Mouse (Mus musculus) limb, embryonic 14.5 days (tissue): ENCODE data around the gene 1810043G02Rik. TPM values are rescaled to one million over a fixed set of nuclear protein-coding genes. Genes with fewer than 3 reads are reported as not detected.

Source experiments
- ATAC-seq: fragments of 200-750 bp; cut with Nextera tagmentation; 2 replicates; pipeline ENCODE4 v1.8.0; 2017; ENCODE audit warnings: low read depth, moderate number of reproducible peaks, moderate TSS enrichment; ENCODE audit not compliant: low FRiP score
- DNase-seq: peaks from one replicate; pipeline ENCODE4 v3.0.0-alpha.2; 2015; ENCODE audit warnings: low spot score
- H3K27ac ChIP-seq: fragments of 300-500 bp; sonication (generic); replicated peaks from 2 replicates; pipeline ENCODE4 v1.5.1; 2014; ENCODE audit warnings: low read depth, mild to moderate bottlenecking, low read length, moderate library complexity, mixed read lengths
- H3K27me3 ChIP-seq: fragments of 300-500 bp; sonication (generic); 2 replicates; pipeline ENCODE4 v1.6.1; 2014; ENCODE audit warnings: low read length, mixed read lengths; ENCODE audit not compliant: control insufficient read depth, insufficient read depth
- H3K36me3 ChIP-seq: fragments of 300-500 bp; sonication (generic); 2 replicates; pipeline ENCODE4 v1.6.1; 2014; ENCODE audit warnings: mild to moderate bottlenecking, low read length, moderate library complexity, mixed read lengths; ENCODE audit not compliant: control insufficient read depth, insufficient read depth
- H3K4me1 ChIP-seq: fragments of 300-500 bp; sonication (generic); 2 replicates; pipeline ENCODE4 v1.6.1; 2014; ENCODE audit warnings: antibody characterized with exemption, low read length, mixed read lengths; ENCODE audit not compliant: control insufficient read depth, insufficient read depth
- H3K4me2 ChIP-seq: fragments of 300-500 bp; sonication (generic); replicated peaks from 2 replicates; pipeline ENCODE4 v1.6.1; 2014; ENCODE audit warnings: low read depth, mild to moderate bottlenecking, low read length, moderate library complexity; ENCODE audit not compliant: severe bottlenecking
- H3K4me3 ChIP-seq: fragments of 300-500 bp; sonication (generic); replicated peaks from 2 replicates; pipeline ENCODE4 v1.5.1; 2014; ENCODE audit warnings: low read length
- H3K9ac ChIP-seq: fragments of 300-500 bp; sonication (generic); 2 replicates; pipeline ENCODE4 v1.6.1; 2014; ENCODE audit warnings: mild to moderate bottlenecking, low read depth, low read length, moderate library complexity; ENCODE audit not compliant: severe bottlenecking
- H3K9me3 ChIP-seq: fragments of 300-500 bp; sonication (generic); 2 replicates; pipeline ENCODE4 v1.6.1; 2016; ENCODE audit warnings: low read length; ENCODE audit not compliant: control insufficient read depth
- POLR2A ChIP-seq: fragments of 200-500 bp; IDR thresholded peaks from 2 replicates; pipeline ENCODE4 v1.8.0; 2012; ENCODE audit warnings: inconsistent platforms, mild to moderate bottlenecking, moderate library complexity, borderline replicate concordance; ENCODE audit not compliant: insufficient read depth, insufficient read length; ENCODE audit errors: extremely low read depth
- WGBS: fragments of 180-500 bp; shearing (Covaris S2); extraction: QIAGEN DNeasy Blood & Tissue Kit; methylation state at CpG from one replicate; pipeline ENCODE4 v1.1.7; 2014; 5-methylcytosine and 5-hydroxymethylcytosine counted together
- polyA plus RNA-seq, 2 experiments: library from polyadenylated mRNA; depleted of rRNA in 1 of 2; stranded (reverse) in 1 of 2; unstranded in 1 of 2; fragments of >200 nt; fragmentation: Nextera tagmentation in 1 of 2; extraction: Ambion mirVana in 1 of 2; gene quantifications; 2 replicates each; pipeline versions ENCODE4 v1.2.1 to v1.2.3; 2012 to 2014

The 1810043G02Rik gene
- polyA plus RNA-seq, 2 experiments, result 26.5 to 42.9 TPM

DNA sequence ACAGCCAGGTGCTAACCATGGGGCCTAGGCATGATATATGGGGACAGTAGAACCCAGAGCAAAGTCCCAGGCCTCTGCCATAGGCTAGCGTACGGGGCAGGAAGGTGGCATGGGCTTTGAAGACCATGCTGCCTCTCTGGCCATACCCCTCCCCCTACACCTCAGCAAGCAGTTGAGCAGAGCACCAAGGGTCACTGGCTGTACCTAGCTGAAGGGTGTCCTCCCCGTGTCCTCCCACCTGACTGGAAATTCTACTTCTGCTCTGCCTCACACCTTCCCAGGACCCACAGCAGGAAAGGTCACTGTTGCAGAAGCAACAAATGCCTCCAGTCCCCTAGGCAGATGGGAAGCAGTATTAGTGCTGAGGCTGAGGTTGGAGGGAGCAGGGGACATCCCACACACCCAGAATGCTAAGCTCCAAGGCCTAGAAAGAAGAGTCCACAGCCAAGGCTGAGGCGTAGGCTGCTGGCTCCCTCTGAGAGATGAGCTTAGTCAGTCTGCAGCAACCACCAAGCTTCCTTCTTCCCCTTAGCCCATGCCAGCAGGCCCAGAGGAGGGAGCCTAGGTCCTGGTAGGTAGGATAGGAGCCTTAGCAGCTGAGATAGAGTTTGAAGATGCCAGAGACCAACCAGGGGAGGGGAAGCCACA is 27.6 kb downstream of the 1810043G02Rik start:
- Histone ChIP-seq H3K27me3 (no peaks in the 10 kb centered on the region), H3K36me3 (peaks cover 34% of the 10 kb centered on the region), H3K4me1 (peaks cover 23% of the 10 kb centered on the region), H3K4me3 (no peak overlapping the region), H3K9me3 (no peaks in the 10 kb centered on the region), H3K9ac (no peak overlapping the region), H3K4me2 (no peak overlapping the region), H3K27ac (no peak overlapping the region)
- 90% methylated on average over 4 of the region's 4 CpGs for WGBS
- DNase-seq, result no peak
- ATAC-seq, result no peak
- TF ChIP-seq POLR2A, result no peak

DNA sequence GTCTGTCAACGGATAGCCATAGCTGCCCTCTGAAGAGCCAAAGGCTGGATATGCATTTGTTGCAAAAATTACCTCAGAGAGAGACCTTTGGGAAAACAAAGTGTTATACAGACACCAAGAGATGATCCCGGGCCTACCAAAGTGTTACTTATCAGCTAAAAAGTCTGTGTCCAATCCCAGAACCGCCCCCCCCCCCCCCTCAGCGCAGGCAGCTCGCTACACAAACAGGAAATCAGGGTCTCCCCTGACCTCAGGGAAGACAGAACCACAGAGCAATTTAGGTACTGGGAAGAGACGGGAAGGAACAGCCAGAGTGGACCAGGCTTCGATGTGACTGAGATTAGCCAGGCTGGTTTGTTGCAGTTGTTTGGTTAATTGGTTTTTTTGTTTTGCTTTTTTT is 28.9 kb downstream of the 1810043G02Rik start:
- TF ChIP-seq POLR2A, result no peak
- H3K4me2 ChIP-seq, result peak overlapping the region; percentile 71

DNA sequence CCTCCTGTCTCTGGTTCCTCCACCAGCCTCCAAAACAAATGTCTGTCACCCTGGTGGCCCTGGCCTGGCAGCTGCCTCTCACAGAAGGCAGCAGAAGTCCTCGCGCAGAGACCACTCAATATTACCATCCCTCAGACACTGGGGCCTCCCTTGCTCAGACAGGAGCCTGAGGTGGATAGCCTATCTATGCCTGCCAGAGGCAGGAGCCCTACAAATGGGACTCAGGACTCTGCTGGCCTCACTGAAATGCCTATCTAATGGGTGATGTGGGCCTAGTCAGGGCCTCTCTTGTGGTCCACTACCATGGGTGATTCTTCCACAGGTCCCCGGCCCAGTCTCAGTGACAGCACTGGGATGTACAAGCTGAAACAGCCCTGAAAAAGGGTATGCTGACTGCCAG is 29.8 kb downstream of the 1810043G02Rik start:
- Histone ChIP-seq H3K4me1 (peaks cover 23% of the 10 kb centered on the region), H3K9me3 (no peaks in the 10 kb centered on the region), H3K36me3 (peaks cover 13% of the 10 kb centered on the region), H3K27me3 (no peaks in the 10 kb centered on the region), H3K27ac (no peak overlapping the region), H3K4me2 (peak overlapping the region; percentile 71), H3K4me3 (peak overlapping the region; percentile 86), H3K9ac (peak overlapping the region; percentile 85)
- WGBS, result 86% methylated on average over 3 of the region's 3 CpGs
- no peak for TF ChIP-seq POLR2A
- DNase-seq, result no peak
- ATAC-seq, result no peak

More for the DNA sequence above, 28.9 kb downstream of the 1810043G02Rik start:
- no peak for DNase-seq
- Histone ChIP-seq H3K27ac (no peak overlapping the region), H3K9ac (peak overlapping the region; percentile 85), H3K4me3 (0 out of 2 replicates have a peak overlapping the region, but pooled peaks have one; percentile 86), H3K9me3 (no peaks in the 10 kb centered on the region), H3K27me3 (no peaks in the 10 kb centered on the region), H3K36me3 (peaks cover 21% of the 10 kb centered on the region), H3K4me1 (peaks cover 23% of the 10 kb centered on the region)
- ATAC-seq, result no peak
- 33% methylated on average over 6 of the region's 7 CpGs for WGBS

DNA sequence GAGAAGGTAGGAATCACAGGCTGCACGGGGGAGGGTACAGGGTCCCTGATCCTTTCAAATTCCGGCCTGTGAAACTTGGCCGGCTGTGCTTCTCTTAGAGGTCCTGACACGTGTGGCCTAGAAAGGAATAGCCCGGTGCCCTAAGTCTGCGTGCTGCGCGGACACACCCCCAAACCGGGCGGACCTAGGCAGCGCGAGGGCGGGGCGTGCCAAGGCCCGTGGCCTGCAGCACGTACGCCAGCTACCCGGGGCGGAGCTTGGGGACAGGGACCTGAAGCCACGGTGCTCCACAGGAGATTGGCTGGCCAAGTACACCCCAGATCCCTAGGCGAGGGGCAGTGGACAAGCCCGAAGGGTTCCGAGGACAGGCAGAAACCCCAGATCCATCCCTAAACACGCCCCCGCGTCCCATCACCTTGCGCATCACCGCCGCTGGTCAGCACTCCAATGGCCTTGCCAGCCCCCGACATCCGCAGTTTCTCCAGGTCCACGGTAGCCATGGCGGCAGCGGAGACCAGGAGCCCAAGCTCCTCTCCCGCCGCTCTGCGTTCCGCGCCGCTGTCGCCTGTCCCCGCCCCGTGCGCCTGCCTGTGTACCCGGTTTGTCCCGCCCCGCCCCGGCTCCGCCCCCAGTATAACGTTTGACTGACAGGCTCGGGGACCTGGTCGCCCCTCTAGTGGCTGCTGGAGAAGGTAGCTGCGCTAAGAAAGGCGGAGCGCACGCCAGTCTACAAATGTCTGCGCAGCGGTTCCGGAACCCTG is 31.0 kb downstream of the 1810043G02Rik start:
- Histone ChIP-seq H3K9ac (peak overlapping the region; percentile 85), H3K36me3 (peaks cover 10% of the 10 kb centered on the region), H3K4me3 (peak overlapping the region; percentile 86), H3K27me3 (no peaks in the 10 kb centered on the region), H3K9me3 (no peaks in the 10 kb centered on the region), H3K4me1 (peaks cover 23% of the 10 kb centered on the region), H3K27ac (peak overlapping the region; percentile 96), H3K4me2 (peak overlapping the region; percentile 71)
- DNase-seq (peak; percentile 91), ATAC-seq (peak; percentile 96)
- TF ChIP-seq POLR2A, result peak; percentile 77; the same call in 1 of the 2 replicates
- WGBS, result 0% methylated on average over 39 of the region's 59 CpGs

DNA sequence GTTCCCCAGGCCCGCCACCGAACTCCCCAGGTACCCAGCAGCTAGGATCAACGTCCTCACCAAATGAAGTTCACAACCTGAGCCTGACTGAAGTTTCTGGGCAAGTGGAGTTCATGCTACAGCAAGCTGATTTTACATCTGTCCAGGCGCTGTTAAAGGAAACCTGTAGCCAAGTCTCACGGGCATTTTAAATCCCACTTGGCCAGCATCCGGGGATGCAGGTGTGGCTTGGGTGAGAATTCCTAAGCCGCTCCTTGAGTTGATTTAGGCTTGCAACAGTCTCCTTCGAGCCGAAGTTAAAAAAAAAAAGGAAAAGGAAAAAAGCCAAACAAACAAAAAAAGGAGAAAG is 31.6 kb downstream of the 1810043G02Rik start, which contains the start of gene Pfkl:
TSS of gene Pfkl (minus strand) at position 139 of the 349 bp plus-strand sequence.
- no peak for TF ChIP-seq POLR2A
- ATAC-seq (peak; percentile 27), DNase-seq (no peak)
- Histone ChIP-seq H3K4me2 (peak within 1 kb of the TSS; percentile 71), H3K4me1 (peaks cover 23% of the 10 kb centered on the region), H3K9me3 (no peaks in the 10 kb centered on the region), H3K27ac (peak within 1 kb of the TSS; percentile 96), H3K36me3 (peaks cover 5% of the 10 kb centered on the region), H3K4me3 (peak within 1 kb of the TSS; percentile 86), H3K27me3 (no peaks in the 10 kb centered on the region), H3K9ac (peak within 1 kb of the TSS; percentile 85)
- 0% methylated on average over 9 of the region's 9 CpGs for WGBS
